Mouse (Mus musculus) thymus, adult 18-20 months (tissue): ENCODE measurements around the gene Kcnk1.
A peak's percentile ranks its signal among the peaks of the same experiment; 100 is the strongest.

Experiments used
- DNase-seq, 2 experiments: peaks; one replicate each; pipeline ENCODE4 v3.0.0; 2022; ENCODE audit warnings: mixed read lengths in 2 of 2

Kcnk1 gene

DNA sequence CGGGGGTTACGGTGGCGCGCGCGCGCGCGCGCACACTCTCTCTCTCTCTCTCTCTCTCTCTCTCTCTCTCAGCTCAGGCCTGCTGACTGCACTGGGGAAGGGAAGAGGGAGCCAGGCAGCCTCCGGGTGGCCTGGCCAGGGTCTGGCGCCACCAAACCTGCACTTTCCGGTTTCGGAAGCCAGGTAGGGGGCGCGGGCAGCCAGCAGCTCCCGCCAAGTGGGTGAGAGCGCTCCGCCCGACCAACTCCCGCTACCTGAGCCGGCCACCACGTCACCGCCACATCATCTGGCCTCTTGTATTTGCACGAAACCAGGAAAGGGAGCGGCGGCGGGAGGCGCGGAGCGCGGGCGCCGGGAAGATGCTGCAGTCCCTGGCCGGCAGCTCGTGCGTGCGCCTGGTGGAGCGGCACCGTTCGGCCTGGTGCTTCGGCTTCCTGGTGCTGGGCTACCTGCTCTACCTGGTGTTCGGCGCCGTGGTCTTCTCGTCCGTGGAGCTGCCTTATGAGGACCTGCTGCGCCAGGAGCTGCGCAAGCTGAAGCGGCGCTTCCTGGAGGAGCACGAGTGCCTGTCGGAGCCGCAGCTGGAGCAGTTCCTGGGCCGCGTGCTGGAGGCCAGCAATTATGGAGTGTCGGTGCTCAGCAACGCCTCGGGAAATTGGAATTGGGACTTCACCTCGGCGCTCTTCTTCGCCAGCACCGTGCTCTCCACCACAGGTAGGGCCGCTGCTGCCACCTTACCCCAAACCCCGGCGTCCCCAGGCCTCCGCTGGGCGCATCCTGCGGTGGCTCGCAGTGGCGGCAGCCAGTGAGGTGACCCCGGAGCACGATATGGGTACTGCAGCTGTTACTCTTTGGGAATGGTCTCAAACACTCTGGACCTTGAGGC, at the start of gene Kcnk1:
Kcnk1 (plus strand) TSS at position 70 of the 886 bp plus-strand sequence.
- DNase-seq = no peak

DNA sequence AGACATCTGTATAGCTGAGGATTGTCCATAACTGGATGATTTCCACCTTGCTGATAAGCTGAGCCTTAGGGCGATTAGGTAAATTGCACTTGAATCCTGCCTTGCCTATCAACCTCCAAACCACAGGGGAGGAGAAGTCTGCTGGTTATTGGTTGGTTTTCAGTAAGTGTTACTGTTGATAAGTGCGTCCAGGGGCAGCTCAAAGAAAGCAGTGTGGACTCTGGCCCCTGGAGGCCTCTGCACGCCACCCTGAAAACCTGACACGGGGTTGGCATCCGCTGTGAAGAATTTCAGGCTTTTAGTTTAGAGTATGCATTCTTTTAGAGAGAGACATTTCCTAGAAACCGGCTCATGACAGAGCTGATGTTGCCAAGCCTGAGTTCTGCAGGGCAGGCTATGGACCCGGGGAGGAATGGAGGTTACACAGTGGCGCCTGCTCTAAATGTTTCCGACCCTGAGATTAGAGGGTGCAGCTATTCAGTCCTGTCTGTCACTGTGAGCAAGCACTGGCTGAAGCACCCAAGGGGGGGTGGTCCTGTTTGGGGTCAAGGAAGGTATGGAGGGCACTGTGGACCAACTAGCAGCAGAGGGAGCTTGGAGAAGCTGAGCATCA, 46.2 kb upstream of the Kcnk1 start:
- no peak for DNase-seq

DNA sequence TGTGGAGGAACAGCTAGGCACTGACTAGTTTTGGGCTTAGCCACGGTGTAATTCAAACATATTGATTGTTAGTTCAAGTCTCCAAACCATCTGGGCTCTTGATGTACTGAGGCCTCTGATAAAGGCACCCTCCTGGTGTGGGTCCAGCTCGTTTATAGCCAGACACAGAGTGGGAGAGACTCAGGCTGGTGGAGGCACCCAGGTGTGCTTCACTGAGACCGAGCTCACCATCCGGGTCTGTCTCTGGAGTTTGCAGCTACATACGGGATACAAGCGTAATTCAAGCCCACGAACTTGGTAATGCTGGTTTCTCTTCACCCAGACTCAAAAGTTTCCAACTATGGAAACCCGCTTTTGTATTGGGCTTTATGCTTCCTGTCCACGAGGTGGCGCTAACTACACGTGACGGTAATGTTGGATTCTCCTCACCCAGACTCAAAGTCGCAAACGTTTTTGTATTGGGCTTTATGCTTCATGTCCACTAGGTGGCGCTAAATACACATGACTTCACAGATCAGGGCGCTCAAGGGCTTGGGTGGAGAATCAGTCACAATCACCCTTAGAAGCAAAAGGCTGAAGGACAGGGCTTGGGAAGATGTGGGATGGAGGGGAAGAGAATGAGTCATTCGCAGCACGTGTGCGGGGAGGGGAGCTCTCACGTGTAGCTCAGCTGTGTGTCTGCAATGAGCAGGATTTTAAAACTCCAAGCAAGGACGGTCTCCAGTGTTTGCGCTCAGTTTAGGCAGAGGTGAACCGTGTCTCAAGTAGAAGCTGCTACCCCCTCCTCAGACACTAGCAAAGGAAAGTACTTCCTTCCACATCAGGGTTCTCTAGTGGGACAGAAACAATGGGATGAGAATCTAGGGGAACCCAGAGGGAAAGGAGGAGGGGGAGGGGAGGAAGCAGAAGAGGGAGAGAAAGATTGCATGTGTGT, 44.7 kb upstream of the Kcnk1 start:
- peak; percentile 8 to 45 for DNase-seq

DNA sequence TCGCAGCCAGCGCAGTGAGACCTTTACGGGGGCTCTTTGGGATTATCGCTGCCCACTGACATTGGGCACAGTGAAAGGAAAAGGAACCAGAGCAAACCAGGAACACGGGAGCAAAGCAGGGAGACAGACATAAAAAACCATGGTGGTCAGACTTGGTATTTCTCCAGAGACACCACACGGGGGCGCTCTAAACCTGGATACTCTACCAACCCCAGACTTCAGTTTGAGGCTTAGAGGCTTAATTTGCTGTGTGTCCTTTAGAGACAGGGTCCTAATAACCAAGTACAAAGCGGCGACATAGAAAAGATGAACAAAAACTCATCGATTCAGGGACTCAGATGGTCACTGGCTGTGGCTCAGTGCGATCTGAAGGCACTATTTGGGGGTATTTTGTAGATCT, 39.3 kb upstream of the Kcnk1 start:
- DNase-seq = no peak

DNA sequence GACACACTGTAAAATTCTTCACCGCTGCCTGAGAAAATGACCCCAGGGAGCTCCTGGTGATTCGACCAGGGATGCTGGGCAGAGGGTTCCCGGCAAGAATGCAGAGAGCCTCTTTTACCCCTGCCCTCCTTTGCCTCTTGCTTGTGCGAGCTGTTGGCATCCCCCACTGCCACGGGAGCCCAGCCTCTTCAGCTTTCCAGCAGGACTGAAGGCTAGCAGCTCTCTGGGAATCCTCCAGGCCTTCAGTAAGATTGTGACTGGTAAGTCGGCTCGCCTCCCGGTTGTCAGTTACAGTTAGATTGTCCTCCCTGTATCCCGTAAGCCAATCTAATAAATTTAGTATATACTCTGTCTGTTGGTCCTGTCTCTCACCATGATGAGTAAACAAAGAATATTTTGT, 38.2 kb upstream of the Kcnk1 start:
- no peak for DNase-seq

DNA sequence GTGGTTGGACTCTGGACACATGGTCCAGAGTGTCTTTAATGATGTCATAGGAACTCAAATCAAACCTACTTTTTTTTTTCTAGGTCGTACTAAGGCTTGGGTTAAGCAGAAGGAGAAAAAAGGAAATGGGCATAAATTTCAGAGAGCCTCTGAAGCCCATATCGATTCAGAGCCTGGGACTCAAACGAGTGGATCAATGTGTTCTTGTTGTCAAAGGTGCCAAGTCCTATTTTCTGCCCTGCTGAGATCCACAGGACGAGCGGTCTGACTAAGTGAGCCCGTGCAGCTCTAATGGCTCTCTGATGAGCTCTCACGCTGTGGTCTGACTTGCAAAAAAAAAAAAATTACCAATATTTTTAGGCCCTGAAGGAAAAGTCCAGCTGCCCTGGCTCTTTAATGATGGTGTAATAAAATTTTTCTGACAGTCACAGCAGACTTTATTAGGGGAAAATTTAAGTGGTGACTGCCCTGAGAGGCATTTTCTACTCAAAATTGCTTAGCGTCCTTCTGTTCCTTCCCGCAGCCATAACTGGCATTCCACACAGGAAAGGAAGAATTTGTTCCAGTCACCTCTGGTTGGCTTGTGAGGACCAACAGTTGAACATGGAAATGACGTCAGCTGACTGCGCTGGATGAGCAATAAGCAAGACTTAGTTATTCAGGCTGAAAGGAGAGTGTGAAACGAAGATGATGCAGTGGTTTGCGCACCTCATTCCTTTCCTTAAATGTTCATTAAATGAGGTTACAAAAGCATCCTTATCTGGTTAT, 37.6 kb upstream of the Kcnk1 start:
- no peak for DNase-seq

DNA sequence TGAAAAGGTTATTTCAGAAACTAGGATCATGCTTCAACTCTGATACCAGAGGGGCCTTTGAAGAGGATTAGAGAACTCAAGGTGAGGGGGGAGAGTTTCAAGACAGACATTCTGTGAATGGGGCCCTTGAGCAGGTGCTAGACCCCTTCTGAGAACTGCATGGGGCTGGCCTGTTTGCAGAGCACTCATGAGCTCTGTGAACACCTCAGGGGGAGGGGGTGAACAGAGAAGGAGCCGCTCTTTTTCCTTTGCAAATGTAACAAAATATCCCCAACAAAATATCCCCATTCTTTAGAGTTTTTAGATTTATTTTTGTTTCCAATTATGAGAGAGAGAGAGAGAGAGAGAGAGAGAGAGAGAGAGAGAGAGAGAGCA, 37.0 kb upstream of the Kcnk1 start:
- DNase-seq = no peak

DNA sequence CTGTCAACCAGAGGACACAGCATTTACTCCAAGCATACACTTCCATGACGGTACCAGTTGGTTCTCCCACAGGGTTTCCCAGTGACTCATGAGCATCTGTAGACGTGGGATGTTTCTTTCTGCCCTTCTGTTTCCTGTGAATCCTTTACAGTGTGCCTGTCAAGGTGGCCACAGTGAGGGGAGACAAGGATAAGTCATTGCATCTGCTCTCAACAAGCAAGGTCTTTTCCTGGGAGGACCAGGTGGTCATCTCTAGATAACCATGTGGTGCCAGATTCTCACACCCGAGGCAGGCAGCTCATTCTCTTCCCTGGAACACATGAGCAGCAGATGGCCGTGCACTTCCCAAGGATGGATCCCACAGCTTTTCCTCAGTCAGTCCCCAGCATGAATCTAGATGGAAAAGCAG, 35.6 kb upstream of the Kcnk1 start:
- no peak for DNase-seq

DNA sequence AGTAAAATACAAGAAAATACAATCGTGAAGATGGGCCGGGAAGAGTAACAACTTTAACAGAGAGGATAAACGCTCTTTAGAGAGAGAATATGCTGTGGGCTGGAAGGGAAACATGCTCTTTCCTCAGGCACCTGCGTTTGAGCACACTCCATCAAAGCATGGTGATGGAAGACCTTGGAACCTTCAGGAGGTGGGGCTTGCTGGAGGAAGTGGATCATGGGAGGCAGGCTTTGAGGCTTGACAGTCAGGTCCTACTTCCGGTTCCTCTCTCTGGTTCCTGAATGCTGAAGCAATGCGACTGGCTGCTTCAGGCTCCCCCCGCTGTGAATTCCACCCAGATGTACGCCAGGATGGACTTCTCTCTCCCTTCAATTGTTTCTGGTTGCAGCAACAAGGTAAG, 34.9 kb upstream of the Kcnk1 start:
- DNase-seq = no peak

DNA sequence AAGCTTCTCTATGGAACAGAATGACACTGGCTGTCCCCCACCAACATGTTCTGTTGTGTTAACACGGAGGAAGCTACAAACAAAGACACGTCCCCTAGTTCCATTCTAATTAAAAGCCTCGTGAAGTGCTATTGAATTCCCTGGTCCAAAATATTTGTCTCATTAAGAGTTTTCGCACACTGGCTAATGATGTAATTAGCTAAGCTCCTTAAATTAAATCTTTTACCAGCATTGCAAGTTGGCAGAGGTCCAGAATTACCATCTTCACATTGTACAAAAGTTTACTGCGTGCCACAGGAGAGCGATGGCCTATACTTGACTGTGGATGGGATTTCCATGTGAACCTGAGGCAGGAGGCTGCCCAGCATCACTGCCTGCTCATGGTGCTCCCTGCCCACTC, 33.2 kb upstream of the Kcnk1 start:
- DNase-seq = no peak

DNA sequence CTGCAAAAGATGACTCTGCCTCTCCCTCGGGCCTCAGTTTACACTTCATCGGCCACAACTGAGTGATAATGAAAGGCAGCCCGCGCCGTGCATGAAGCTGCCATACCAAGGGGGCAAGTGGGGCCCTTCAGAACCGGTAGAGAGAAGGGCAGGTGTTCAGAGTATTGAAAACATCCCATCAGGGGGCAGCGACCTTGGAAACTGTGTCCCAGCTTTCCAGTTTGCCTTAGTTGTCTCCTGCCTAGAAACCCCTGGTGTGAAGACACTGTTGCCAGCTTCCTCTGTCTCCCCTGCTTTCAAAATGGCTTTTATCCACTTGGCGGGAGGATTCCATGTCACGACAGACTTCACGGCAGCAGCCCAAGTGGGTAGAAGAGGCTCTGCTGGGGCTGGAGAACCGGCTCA, 31.2 kb upstream of the Kcnk1 start:
- no peak for DNase-seq

DNA sequence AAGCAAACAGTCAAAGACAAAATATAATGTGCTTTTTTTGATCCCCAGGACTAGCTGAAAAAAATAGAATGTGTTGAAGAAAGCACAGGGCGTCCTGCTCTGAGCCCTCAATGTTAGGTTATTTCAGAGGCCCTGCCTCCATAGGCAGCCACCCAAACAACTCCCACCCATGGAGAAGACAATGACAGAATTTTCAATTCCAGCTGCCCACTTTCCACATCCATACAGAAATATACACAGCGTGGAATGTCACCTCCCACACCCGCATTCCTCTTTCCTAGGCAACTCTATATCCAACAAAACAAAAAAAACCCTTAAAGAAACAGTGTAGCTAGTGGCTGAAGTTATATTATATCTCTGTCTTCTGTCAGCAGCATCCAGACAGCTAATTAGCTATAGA, 23.6 kb upstream of the Kcnk1 start:
- DNase-seq = no peak

DNA sequence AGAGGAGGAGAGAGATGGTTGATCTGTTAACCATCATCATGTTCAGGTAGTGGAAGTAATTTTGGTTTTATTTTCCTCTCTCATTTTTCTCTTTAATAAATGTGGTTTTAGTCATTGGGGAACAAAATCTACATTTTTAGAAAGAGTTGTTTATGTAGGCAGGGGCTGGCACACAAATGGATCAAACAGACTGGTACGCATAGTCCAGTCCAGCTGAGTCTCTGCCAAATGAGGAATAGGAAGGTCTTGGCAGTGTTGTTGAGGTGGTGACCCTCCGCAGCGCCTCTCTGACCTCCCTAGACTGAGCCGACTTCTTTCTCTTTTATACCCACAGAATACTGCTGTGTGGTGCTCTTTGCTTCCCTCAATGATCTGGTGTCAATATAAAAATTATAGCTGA, 19.0 kb upstream of the Kcnk1 start:
- no peak for DNase-seq

DNA sequence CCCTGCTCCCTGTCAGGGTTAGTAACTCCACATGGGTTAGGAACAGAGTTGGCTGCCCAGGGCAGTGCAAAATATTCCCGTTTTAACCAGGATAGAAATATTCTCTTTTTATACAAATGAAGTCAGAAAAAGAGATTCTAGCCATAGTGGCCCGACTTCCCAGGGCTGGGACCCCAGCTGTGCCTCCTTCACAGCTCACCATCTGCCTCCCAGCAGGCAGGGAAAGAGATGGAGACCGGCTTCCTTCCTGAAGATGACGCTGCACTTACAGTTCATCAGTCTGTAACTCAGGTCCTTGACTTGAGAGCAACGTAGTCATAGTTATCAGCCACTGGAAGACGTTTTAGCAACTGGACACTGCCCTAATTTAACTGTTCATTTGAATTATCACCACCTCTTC, 14.1 kb upstream of the Kcnk1 start:
- no peak for DNase-seq

DNA sequence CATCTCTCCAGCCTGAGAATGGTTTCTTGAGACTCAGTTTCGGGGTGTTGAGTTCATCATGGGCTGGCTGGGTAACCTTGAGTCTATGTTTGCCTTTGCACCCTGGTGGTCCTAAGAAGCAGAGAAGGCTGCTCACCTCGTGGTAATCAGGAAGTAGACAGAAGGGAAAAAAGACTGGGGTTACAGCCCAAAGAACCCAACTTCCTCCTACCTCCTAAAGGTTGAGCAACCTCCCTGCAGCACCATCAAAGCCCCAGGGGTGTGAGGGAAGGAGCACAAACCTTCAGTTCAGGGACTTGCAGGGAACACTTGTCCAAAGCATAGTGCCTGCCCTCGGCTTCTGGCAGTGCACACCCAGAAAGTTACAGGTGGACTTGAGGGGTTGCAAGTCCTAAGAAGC, 11.5 kb upstream of the Kcnk1 start:
- no peak for DNase-seq

DNA sequence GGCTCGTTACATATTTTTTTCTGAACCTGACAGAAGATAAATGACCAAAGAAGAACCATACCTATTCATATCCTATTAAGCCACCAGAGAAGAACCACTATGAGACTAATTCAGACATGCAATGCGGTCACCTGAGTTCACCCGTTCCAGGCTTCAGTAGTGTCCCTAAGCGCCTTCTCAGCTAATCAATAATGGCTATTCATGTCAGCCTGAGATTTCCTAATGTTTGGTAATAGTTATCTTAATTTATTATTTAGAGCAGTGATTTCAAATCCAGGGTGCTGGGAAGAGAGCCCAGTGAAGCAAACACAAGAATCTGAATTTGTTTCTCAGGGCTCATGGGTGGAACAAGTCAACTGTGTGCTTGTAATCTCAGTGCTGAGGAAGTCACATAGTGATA, 10.8 kb upstream of the Kcnk1 start:
- DNase-seq = no peak

DNA sequence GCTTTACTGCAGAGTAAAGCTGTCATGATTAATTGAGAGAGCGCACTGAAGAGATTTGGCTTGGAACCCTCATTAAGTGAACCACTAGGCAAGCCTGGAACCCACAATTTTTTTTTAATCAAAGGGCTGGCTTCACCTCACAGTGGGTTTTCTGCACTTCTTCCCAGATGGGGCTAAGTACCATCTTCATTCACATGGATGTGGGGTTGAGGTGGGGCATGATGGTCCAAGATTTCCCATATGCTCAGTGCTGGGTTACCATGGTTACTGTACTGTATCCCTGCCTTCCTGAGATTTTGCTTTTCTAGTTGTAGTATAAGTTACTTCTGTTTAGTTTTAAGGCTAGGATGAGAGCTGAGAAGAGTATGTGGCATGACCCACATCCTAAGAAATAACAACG, 9.6 kb upstream of the Kcnk1 start:
- DNase-seq = no peak

DNA sequence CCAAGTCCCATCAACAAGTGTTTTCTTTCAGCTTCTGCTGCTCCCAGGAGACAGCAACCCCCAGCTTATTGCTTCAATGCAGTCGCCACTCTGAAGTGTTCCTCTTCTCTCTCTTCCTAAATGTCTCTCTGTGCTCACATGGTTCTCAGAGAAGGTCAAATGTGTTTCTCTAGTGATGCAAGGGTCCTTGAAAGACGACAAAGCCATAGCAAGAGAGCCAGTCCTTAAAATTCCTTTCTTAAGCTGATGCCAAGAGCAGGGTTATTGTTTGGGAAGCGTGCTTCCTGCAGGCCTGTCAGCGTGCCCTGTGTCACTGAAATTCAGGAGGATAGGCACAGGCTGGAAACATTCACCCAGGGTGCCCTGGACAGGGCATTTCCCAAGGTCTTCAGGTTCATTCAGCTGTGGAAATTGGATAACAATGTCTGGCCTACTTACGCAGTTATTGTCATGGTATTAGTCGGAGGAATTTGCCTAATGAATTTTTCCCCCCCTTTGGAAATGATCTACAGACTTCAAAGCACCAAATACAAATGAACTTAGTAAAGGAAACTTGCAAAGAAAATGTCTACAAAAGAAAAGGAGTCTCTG, 7.9 kb upstream of the Kcnk1 start:
- DNase-seq = no peak

DNA sequence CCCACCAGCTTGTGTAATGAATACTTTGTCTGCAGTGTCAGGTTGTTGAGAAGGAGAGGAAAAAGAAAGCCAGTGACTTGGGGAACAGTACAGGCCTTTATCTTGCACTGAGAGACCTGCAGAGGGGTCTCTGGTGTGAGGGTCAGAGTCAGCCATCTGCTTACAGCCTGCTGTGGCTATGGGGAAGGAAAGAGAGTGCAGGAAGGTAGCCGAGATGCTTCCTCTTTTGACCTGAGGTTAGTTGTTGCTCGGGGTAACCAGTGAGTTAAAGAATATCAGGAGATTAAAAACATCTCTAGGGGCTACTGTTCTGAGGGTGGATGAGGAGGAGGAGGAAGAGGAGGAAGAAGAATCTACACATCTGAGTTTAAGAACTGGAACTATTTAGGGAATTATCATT, 7.0 kb upstream of the Kcnk1 start:
- DNase-seq = no peak

DNA sequence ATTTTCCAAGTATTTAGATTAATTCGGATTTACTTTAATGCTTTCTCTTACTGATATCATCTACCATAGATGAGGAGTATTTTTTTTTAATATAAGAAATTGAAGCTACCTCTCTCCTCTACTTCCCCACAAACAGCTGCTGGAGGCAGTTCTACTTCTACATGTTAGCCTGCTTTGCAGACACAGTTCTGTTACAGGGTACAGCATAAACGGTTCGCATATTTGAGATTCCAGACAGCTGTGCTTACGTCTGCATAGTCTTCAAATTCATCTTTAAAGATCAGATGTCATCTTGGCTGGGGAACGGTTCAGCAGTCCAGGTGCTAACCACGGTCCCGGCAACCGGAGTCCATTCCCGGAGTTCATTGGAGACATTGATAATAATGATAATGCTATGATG, 1.3 kb upstream of the Kcnk1 start:
- DNase-seq = no peak

DNA sequence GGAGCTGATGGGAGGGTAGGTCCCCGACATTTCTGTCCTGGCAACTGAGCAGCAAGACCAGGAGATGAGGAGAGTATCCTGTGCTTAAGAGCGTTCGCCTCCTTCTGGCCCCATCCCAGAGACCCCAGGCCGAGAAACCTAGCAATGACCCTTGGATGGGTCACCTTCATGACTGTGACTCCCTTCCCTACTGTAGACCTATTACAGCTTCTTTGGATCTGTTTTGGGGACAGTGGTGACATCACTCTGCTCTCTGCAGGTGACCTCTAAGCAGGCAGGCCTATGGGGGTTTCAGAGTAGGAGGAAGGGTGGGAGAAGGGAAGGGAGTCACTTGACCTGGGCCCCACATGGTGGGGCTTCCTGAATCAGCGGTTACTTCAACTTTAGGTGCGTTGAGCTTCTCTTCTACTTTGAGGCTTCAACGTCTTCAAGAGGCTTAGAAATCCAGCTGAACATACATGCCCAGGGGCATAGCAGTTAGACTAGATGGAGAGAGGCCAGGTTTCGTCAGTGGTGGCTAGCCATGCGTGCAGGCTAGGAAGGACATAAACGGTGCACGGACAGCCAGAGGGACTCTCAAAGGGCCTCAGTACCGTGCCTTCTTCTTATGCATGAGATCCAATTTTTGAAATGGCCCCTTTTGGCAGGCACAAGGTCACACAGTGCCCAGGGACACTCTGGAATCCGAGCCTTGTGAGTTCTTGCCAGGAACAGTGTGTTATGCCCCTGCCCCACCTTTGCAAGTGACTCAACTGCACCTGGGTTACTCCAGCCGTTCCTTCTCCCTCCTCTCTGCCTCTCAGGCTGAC, 1.3 kb downstream of the Kcnk1 start:
- no peak for DNase-seq

DNA sequence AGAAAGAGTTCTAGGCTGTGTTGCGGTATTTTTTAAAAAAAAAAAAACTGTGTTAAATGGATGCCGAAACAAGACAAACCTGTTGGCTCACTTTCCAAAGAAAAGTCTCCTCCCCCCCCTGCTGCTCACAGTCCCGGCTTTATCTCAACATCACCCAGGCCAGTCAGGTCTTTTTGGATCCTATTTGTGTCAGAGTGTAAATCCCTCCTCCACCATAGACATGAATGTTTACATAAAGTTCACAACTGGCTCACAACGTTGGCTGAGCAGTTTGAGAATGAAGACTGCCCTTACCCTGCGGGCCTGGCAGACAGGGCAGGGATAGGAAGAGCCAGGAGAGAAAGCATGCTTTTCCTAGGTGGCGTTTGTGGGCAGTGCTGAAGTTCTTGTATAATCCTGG, 2.0 kb downstream of the Kcnk1 start:
- DNase-seq = no peak
